Mouse (Mus musculus) olfactory bulb, adult 2 months (tissue): ENCODE data around the gene Zfp831.

ENCODE experiments used
- CTCF ChIP-seq: fragments of 200-500 bp; IDR thresholded peaks from 2 replicates; pipeline ENCODE4 v1.5.1; 2012; ENCODE audit warnings: low read depth, mild to moderate bottlenecking, low read length, moderate library complexity; ENCODE audit not compliant: insufficient read depth
- POLR2A ChIP-seq: fragments of 200-500 bp; IDR thresholded peaks from 2 replicates; pipeline ENCODE4 v1.6.1; 2012; ENCODE audit warnings: mild to moderate bottlenecking, low read depth, low read length, moderate library complexity; ENCODE audit not compliant: insufficient read depth

DNA sequence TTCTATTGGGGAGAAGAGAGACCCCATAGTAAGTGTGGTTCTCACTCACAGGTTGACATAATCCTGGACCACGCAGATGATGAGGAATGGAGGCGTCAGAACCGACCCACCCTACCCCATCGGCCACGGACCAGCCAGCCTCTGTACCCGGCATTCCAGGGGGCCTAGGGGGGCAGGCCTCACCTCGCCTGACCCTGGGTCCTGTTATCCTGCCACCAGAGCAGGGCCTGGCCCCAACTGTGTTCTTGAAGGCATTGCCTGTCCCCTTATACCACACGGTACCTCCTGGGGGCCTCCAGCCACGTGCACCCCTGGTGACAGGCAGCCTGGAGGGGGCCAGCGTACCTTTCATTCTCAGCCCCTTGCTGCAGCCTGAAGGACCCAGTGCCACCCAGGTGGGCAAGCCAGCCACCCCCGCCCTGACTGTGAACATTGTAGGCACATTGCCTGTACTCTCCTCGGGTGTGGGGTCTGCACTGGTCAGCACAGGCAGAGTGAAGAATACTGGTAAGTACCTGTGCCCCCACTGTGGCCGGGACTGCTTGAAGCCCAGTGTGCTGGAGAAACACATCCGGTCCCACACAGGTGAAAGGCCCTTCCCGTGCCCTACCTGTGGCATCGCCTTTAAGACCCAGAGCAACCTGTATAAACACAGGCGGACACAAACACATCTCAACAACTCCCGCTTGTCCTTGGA, at the start of gene Zfp831:
- no peak for TF ChIP-seq CTCF
- TF ChIP-seq POLR2A: no peak
